Mouse (Mus musculus) ovary, postnatal 36 days (tissue): ENCODE measurements around the gene Gm42878.
A peak's percentile ranks its signal among the peaks of the same experiment; 100 is the strongest.

Experiments
- DNase-seq: peaks from one replicate; pipeline ENCODE4 v3.0.0; 2022; ENCODE audit warnings: low spot score, mixed read lengths

Gene Gm42878

GRCm38 (mm10) chr5:121544910-121545792 is at the start of gene Gm42878, which contains the start of gene Adam1a:
TSS of gene Gm42878 (minus strand) at chr5:121545482.
TSS of gene Adam1a (minus strand) at chr5:121545482.
- DNase-seq: no peak

DNA sequence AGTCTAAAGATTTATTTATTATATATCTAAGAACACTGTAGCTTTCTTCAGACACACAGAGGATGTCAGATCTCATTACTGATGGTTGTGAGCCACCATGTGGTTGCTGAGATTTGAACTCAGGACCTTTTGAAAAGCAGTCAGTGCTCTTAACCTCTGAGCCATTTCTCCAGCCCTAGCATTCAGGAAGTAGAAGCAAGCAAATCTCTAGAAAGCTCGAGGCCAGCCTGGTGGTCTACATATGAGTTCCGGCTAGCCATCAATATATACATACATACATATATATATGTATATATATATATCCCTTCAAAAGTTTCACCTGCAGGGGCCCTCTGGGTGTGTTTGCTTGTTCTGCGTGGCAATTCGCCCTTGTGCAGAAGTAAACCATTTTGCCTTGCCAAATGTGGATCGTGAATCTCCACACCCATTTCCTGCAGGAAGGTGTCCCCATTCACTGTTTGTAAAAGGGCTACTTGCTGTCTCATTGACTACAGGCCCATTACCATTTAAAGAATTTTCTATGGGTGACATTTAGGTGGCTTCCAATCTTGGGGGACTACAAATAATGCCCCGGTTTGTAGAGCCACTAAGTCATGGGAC is 49.5 kb upstream of the Gm42878 start:
- no peak for DNase-seq

GRCm38 (mm10) chr5:121593451-121594401 is 48.4 kb upstream of the Gm42878 start, which contains the start of gene Aldh2:
TSS of gene Aldh2 (minus strand) at chr5:121593824.
- peak; percentile 88 for DNase-seq

DNA sequence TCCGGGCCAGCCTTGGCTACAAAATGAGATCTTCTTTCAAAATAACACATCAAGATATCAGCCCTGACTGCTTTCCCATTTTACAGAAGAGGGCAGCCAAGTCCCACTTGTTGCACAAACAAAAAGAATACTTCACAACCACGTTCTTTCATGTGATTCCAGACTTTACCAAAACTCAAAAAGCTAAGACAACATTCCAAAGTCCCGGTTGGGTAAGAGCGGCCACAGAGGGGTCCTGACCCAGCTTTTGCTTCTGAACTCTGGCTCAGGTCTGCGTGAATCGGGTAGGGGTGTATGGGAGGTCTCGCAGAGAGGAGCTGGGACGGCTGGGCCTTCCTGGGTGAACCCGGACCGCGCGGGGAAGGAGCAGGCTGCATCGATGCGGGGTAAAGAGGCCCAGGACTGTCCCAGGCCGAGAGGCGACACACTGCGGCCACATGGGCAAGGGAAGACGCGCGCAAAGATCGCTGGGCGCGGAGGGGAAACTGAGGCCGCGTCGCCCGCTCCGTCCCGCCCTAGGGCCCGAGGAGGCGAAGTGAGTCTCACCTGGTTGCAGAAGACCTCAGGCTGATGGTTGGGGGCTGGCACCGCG is 47.6 kb upstream of the Gm42878 start:
- no peak for DNase-seq

DNA sequence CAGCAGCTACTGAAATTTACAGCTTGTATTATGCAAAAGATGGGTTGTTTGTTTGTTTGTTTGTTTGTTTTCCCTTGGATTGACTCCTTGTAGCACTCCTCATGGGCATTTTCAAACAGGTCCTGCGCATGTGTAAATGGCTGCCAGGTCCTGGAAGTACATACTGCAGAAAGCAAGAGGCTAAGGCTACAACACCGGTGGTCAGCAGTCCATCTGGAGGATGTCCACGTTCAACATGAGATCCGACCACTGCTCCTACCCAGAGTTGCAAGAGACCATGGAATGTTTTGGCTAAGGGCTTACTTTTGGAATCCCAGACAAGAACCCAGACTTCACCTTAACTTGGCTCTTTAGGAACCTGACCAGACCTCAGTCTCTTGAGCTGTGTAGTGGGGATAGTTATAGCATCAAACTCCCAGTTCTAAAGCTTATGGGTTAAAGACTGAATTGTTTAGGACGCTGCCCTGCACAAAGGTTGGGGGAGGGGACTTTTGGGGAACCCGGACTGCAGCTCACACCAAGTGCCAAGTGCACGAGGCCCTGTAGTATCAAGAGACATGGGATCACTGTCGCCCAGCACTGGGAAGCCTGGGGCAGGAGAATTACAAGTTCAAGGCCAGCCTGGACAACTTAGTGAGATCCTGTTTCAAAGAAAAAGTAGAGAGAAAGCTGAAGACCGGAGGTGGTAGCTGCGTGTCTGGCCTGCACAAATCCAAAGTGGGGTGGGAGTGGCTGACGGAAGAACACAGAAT is 47.0 kb upstream of the Gm42878 start:
- no peak for DNase-seq

GRCm38 (mm10) chr5:121591417-121592063 is 46.3 kb upstream of the Gm42878 start:
- peak; percentile 43 for DNase-seq

DNA sequence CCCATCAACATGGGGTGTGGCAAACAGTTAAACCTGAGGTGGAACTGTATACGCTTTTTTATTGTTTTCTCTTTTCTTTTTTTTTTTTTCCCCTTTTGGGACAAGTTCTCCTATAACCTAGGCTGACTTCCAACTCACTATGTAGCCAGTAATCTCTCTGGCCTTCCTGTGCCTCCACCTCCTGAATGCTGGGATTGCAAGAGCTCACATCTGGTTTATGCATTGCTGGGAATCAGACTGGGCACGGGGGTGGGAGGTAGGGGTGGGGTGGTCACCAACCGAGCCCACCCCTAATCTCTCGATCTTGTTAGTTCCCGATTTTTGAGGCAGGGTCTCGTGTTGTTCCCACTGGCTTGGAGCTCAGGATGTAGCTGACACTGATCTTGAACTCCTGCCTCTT is 44.6 kb upstream of the Gm42878 start:
- no peak for DNase-seq

DNA sequence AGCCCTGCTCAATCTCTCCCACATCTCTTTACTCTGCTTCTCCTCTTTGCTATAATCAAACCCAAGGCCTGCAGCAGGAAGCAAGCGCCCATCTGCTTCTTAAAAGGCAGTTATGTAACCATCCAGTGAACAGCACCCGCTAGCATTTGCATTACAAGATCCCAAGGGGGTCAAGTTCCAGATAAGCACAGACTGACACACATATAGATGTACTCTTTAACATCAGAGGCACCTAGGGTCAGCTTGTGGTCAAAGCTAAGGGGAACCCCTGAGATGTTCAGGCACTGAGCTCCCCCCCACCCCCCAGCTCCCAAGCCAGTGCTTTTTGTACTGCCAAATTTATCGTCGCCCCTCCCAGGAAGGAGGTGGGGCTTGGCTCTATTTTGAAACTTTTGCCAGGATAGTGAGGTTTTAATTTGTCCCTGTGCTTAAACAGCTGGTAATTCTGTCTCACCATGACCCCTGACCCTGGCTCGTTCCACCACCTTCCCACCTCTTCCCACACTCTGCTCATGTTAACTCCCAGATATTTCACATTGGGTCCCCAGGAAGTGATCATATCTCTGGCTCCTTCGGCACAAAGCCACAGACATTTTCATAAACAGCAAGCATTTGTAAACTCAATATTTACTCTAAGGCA is 41.2 kb upstream of the Gm42878 start:
- peak; percentile 28 for DNase-seq

GRCm38 (mm10) chr5:121585699-121586098 is 40.4 kb upstream of the Gm42878 start:
- no peak for DNase-seq

GRCm38 (mm10) chr5:121585005-121585404 is 39.7 kb upstream of the Gm42878 start:
- no peak for DNase-seq

DNA sequence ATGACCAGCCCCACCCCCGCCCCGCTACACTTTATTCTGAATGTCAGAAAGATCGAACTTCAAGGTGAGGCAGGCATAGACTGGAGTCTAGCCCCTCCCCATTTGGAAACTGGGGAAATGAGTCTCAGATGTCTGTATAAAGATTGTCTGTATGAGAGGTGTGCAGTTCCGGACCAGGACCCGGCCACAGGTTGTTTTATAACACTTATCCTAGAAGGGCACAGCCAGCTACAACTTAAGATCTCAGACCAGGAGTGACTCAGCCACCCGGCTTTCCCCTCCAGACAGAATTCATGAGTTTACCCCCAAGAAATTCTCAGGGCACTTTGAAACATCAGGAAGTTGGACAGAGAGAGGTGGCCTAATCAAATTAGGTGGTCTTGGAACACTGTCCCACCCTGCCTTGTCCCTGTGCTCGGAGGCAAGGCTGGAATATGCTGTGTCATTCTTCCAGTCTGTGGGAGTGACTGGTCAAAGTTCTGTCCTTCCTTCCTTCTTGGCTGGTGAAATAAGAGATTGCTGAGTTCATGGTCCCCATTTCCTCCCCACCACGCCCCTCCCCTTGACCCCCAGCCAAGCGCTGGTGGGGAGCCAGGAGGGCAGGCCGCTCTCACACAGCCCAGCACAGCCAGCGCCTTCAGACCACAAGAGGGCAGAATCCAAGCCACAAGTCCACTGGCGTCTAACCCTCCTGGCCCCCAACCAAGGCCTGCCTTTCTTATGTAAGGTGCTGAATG is 38.7 kb upstream of the Gm42878 start:
- DNase-seq: peak; percentile 91

GRCm38 (mm10) chr5:121581945-121582344 is 36.7 kb upstream of the Gm42878 start:
- DNase-seq: no peak

- peak; percentile 34 for DNase-seq
Observed at GRCm38 (mm10) chr5:121576927-121577488, 31.7 kb upstream of the Gm42878 start.

- DNase-seq: no peak
Observed at GRCm38 (mm10) chr5:121575867-121576266, 30.6 kb upstream of the Gm42878 start.

- no peak for DNase-seq
Observed at GRCm38 (mm10) chr5:121574145-121574544, 28.9 kb upstream of the Gm42878 start.

DNA sequence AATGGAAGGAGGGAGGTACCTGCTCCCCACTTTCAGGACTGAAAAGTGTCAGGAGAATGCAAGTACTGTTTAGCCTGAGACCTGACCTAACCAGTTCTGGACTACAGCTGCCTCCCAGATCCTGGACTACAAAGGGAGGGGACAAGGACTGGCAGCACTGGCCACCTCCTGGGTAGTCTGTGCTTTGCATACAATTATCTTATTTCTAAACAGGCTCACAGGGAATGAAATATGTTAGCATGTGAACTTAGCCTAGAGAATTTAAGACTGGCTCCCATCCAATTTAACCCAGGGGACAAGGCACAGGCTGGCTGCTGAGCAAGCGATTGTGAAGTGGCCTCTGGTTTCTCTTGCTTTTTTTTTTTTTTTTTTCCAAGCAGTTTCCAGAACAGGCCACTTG is 25.5 kb upstream of the Gm42878 start:
- no peak for DNase-seq

- DNase-seq: no peak
Observed at GRCm38 (mm10) chr5:121569881-121570420, 24.7 kb upstream of the Gm42878 start.

DNA sequence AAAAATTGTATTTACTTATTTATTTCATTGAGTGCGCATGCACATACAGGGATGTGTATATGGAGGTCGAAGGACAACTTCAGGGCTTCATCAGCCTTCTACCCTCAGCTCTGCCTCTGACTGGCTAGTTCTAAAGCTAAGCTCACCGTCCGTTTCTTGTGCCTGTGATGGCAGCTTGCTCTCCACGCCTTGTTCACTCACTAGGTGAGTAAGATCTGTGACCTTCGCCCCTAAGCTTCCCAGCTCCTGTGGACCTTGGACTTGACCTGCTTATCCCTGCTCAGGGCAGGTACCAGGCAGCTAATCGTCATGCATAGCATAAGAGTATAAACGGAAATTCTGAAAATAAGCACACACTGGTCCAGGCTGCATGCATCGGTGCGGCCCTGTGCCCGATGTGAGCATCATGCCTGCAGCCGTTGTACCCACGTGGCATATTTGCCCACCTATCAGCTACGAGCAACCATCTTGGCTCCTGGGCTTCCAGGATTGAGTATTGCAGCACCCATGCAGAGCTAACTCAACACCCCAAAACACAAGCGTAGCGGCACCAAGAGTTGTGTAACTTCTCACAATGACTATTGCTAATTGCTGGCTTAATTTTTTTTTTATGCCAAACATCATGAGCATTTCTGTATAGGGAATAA is 20.9 kb upstream of the Gm42878 start:
- no peak for DNase-seq
